Mouse (Mus musculus) olfactory bulb, adult 2 months (tissue): ENCODE results near the gene Gm8300.
"Not testable (repeated sequence)": the region's sequence is repeated elsewhere in the genome, so short reads cannot be mapped to it uniquely, and the experiment has no call there.

Source experiments
- CTCF ChIP-seq: fragments of 200-500 bp; IDR thresholded peaks from 2 replicates; pipeline ENCODE4 v1.5.1; 2012; ENCODE audit warnings: low read depth, mild to moderate bottlenecking, low read length, moderate library complexity; ENCODE audit not compliant: insufficient read depth
- POLR2A ChIP-seq: fragments of 200-500 bp; IDR thresholded peaks from 2 replicates; pipeline ENCODE4 v1.6.1; 2012; ENCODE audit warnings: mild to moderate bottlenecking, low read depth, low read length, moderate library complexity; ENCODE audit not compliant: insufficient read depth

DNA sequence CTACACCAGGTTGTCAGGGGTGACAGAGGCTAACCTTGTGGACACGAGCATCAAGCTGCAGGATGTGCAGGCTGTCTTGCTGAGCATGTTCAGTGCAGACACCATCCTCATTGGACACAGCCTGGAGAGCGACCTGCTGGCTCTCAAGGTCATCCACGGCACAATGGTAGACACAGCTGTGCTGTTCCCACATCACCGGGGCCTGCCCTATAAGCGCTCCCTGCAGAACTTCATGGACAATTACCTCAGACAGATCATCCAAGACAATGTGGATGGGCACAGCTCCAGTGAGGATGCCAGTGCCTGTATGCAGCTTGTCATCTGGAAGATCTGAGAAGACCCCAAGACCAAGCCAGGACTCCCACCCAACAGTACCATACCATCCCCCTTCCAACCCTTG, 31.6 kb upstream of the Gm8300 start:
- TF ChIP-seq CTCF, POLR2A: not testable (repeated sequence)
